Mouse (Mus musculus) adrenal gland, adult 2 months (tissue): ENCODE data around the gene Bend5. TPM values are rescaled to one million over a fixed set of nuclear protein-coding genes. Genes with fewer than 3 reads are reported as not detected.

Experiments used
- DNase-seq: peaks from one replicate; pipeline ENCODE4 v3.0.0; 2021
- polyA plus RNA-seq: library from polyadenylated mRNA; depleted of rRNA; stranded (reverse); fragments of >200 nt; gene quantifications from 2 replicates; pipeline ENCODE4 v1.2.3, GENCODE M21; 2012
- total RNA-seq, 2 experiments: library from RNA; stranded (reverse); gene quantifications; 2 replicates each; pipeline ENCODE4 v1.2.3; 2021

Bend5 gene
- total and polyA plus RNA-seq, 3 experiments: 8.9 to 41.1 (median 12.3) TPM

- no peak for DNase-seq
Measured at GRCm38 (mm10) chr4:111486187-111486586, 71.4 kb downstream of the Bend5 start.

GRCm38 (mm10) chr4:111487233-111487843 is 72.5 kb downstream of the Bend5 start:
- no peak for DNase-seq

GRCm38 (mm10) chr4:111493750-111494404 is 79.1 kb downstream of the Bend5 start:
- DNase-seq: peak; percentile 36

GRCm38 (mm10) chr4:111495949-111496348 is 81.1 kb downstream of the Bend5 start:
- DNase-seq: peak; percentile 69

- no peak for DNase-seq
Measured at GRCm38 (mm10) chr4:111498751-111499150, 83.9 kb downstream of the Bend5 start.

GRCm38 (mm10) chr4:111501441-111501840 is 86.6 kb downstream of the Bend5 start:
- no peak for DNase-seq

GRCm38 (mm10) chr4:111502965-111503727 is 88.3 kb downstream of the Bend5 start:
- DNase-seq: no peak

- DNase-seq: no peak
Measured at GRCm38 (mm10) chr4:111504952-111505351, 90.1 kb downstream of the Bend5 start.
